Mouse (Mus musculus): ENCODE measurements around the gene Scaf8. TPM values are rescaled to one million over a fixed set of nuclear protein-coding genes. Genes with fewer than 3 reads are reported as not detected.
"Not testable (repeated sequence)": the region's sequence is repeated elsewhere in the genome, so short reads cannot be mapped to it uniquely, and the experiment has no call there.

The Scaf8 gene
- total and polyA plus RNA-seq, 2 experiments from 2014 or later: 15.8 to 56.0 TPM

GRCm38 (mm10) chr17:3135346-3135745 lies 20.6 kb downstream of the Scaf8 start:
- Histone ChIP-seq H3K9me3 (ENCODE audit: low read length) (no peaks in the 10 kb centered on the region), H3K4me2 (ENCODE audit: low read depth, low read length, poor library complexity, severe bottlenecking) (no peak overlapping the region), H3K27ac (ENCODE audit: low read depth, low read length) (no peak overlapping the region), H3K36me3 (ENCODE audit: insufficient read depth, low read length) (0 out of 2 replicates have a peak, but pooled peaks cover 4% of the 10 kb centered on the region), H3K4me1 (ENCODE audit: insufficient read depth, low read length) (no peaks in the 10 kb centered on the region), H3K4me3 (ENCODE audit: low read depth, low read length) (no peak overlapping the region), H3K9ac (replicated peaks; ENCODE audit: low read length, poor library complexity, severe bottlenecking) (no peak overlapping the region), H3K27me3 (ENCODE audit: insufficient read depth, low read length) (no peaks in the 10 kb centered on the region)
- ATAC-seq (ENCODE audit: low FRiP score): no peak
- TF ChIP-seq CTCF (IDR thresholded peaks at IDR 0.05): no peak
- DNase-seq (ENCODE audit: low spot score): no peak

- 84% methylated on average over 7 of the region's 7 CpGs for WGBS
These were observed 21.4 kb downstream of the Scaf8 start for GRCm38 (mm10) chr17:3136127-3136526.

GRCm38 (mm10) chr17:3138387-3138786 lies 23.6 kb downstream of the Scaf8 start:
- Histone ChIP-seq H3K9me3 (ENCODE audit: low read length) (no peaks in the 10 kb centered on the region), H3K36me3 (ENCODE audit: insufficient read depth, low read length) (0 out of 2 replicates have a peak, but pooled peaks cover 3% of the 10 kb centered on the region), H3K27me3 (ENCODE audit: insufficient read depth, low read length) (no peaks in the 10 kb centered on the region), H3K4me3 (ENCODE audit: low read depth, low read length) (no peak overlapping the region), H3K4me2 (ENCODE audit: low read depth, low read length, poor library complexity, severe bottlenecking) (no peak overlapping the region), H3K4me1 (ENCODE audit: insufficient read depth, low read length) (no peaks in the 10 kb centered on the region), H3K9ac (replicated peaks; ENCODE audit: low read length, poor library complexity, severe bottlenecking) (no peak overlapping the region), H3K27ac (ENCODE audit: low read depth, low read length) (no peak overlapping the region)
- ATAC-seq (ENCODE audit: low FRiP score) (no peak), DNase-seq (ENCODE audit: low spot score) (no peak)
- no peak for TF ChIP-seq CTCF (IDR thresholded peaks at IDR 0.05)
- 58% methylated on average over 3 of the region's 3 CpGs for WGBS

More at GRCm38 (mm10) chr17:3136127-3136526, 21.4 kb downstream of the Scaf8 start:
- no peak for ATAC-seq (ENCODE audit: low FRiP score)
- no peaks in the 10 kb centered on the region for H3K9me3 ChIP-seq (ENCODE audit: low read length)
- H3K27ac ChIP-seq (ENCODE audit: low read depth, low read length): no peak overlapping the region
- H3K4me3 ChIP-seq (ENCODE audit: low read depth, low read length): no peak overlapping the region
- H3K4me2 ChIP-seq (ENCODE audit: low read depth, low read length, poor library complexity, severe bottlenecking): no peak overlapping the region
- no peak for TF ChIP-seq CTCF (IDR thresholded peaks at IDR 0.05)
- DNase-seq (ENCODE audit: low spot score): no peak
- H3K4me1 ChIP-seq (ENCODE audit: insufficient read depth, low read length): no peaks in the 10 kb centered on the region
- 0 out of 2 replicates have a peak, but pooled peaks cover 3% of the 10 kb centered on the region for H3K36me3 ChIP-seq (ENCODE audit: insufficient read depth, low read length)
- no peaks in the 10 kb centered on the region for H3K27me3 ChIP-seq (ENCODE audit: insufficient read depth, low read length)
- no peak overlapping the region for H3K9ac ChIP-seq (replicated peaks; ENCODE audit: low read length, poor library complexity, severe bottlenecking)

- 0 out of 2 replicates have a peak, but pooled peaks cover 3% of the 10 kb centered on the region for H3K36me3 ChIP-seq (ENCODE audit: insufficient read depth, low read length)
- H3K4me3 ChIP-seq (ENCODE audit: low read depth, low read length): no peak overlapping the region
- no peaks in the 10 kb centered on the region for H3K9me3 ChIP-seq (ENCODE audit: low read length)
- 96% methylated on average over 1 of the region's 1 CpGs for WGBS
- no peak for TF ChIP-seq CTCF (IDR thresholded peaks at IDR 0.05)
- H3K4me2 ChIP-seq (ENCODE audit: low read depth, low read length, poor library complexity, severe bottlenecking): no peak overlapping the region
- ATAC-seq (ENCODE audit: low FRiP score) (no peak), DNase-seq (ENCODE audit: low spot score) (no peak)
- H3K27me3 ChIP-seq (ENCODE audit: insufficient read depth, low read length): no peaks in the 10 kb centered on the region
- H3K9ac ChIP-seq (replicated peaks; ENCODE audit: low read length, poor library complexity, severe bottlenecking): no peak overlapping the region
- H3K4me1 ChIP-seq (ENCODE audit: insufficient read depth, low read length): no peaks in the 10 kb centered on the region
- no peak overlapping the region for H3K27ac ChIP-seq (ENCODE audit: low read depth, low read length)
These were observed 25.3 kb downstream of the Scaf8 start for GRCm38 (mm10) chr17:3140100-3140499.

GRCm38 (mm10) chr17:3148853-3149252 lies 34.1 kb downstream of the Scaf8 start:
- Histone ChIP-seq H3K4me2 (ENCODE audit: low read depth, low read length, poor library complexity, severe bottlenecking) (no peak overlapping the region), H3K9me3 (ENCODE audit: low read length) (no peaks in the 10 kb centered on the region), H3K4me1 (ENCODE audit: insufficient read depth, low read length) (no peaks in the 10 kb centered on the region), H3K27me3 (ENCODE audit: insufficient read depth, low read length) (no peaks in the 10 kb centered on the region), H3K4me3 (ENCODE audit: low read depth, low read length) (no peak overlapping the region), H3K36me3 (ENCODE audit: insufficient read depth, low read length) (peaks cover 5% of the 10 kb centered on the region), H3K27ac (ENCODE audit: low read depth, low read length) (no peak overlapping the region), H3K9ac (replicated peaks; ENCODE audit: low read length, poor library complexity, severe bottlenecking) (no peak overlapping the region)
- no peak for TF ChIP-seq CTCF (IDR thresholded peaks at IDR 0.05)
- DNase-seq (ENCODE audit: low spot score) (no peak), ATAC-seq (ENCODE audit: low FRiP score) (no peak)
- WGBS: 90% methylated on average over 1 of the region's 1 CpGs

GRCm38 (mm10) chr17:3149541-3149940 lies 34.8 kb downstream of the Scaf8 start:
- WGBS: 95% methylated on average over 1 of the region's 1 CpGs
- ATAC-seq (ENCODE audit: low FRiP score) (no peak), DNase-seq (ENCODE audit: low spot score) (no peak)
- Histone ChIP-seq H3K9ac (replicated peaks; ENCODE audit: low read length, poor library complexity, severe bottlenecking) (no peak overlapping the region), H3K9me3 (ENCODE audit: low read length) (no peaks in the 10 kb centered on the region), H3K4me1 (ENCODE audit: insufficient read depth, low read length) (no peaks in the 10 kb centered on the region), H3K27ac (ENCODE audit: low read depth, low read length) (no peak overlapping the region), H3K27me3 (ENCODE audit: insufficient read depth, low read length) (no peaks in the 10 kb centered on the region), H3K36me3 (ENCODE audit: insufficient read depth, low read length) (peaks cover 5% of the 10 kb centered on the region), H3K4me2 (ENCODE audit: low read depth, low read length, poor library complexity, severe bottlenecking) (no peak overlapping the region), H3K4me3 (ENCODE audit: low read depth, low read length) (no peak overlapping the region)
- no peak for TF ChIP-seq CTCF (IDR thresholded peaks at IDR 0.05)

GRCm38 (mm10) chr17:3150701-3151100 lies 35.9 kb downstream of the Scaf8 start:
- not testable (repeated sequence) for H3K4me2 ChIP-seq (ENCODE audit: low read depth, low read length, poor library complexity, severe bottlenecking); H3K36me3 ChIP-seq (ENCODE audit: insufficient read depth, low read length); H3K4me3 ChIP-seq (ENCODE audit: low read depth, low read length); H3K27me3 ChIP-seq (ENCODE audit: insufficient read depth, low read length); DNase-seq (ENCODE audit: low spot score); H3K27ac ChIP-seq (ENCODE audit: low read depth, low read length); H3K9ac ChIP-seq (replicated peaks; ENCODE audit: low read length, poor library complexity, severe bottlenecking); H3K4me1 ChIP-seq (ENCODE audit: insufficient read depth, low read length); ATAC-seq (ENCODE audit: low FRiP score); H3K9me3 ChIP-seq (ENCODE audit: low read length)
- WGBS: 76% methylated on average over 1 of the region's 1 CpGs
